Mouse (Mus musculus) C2C12 (cell line): Measurements from ENCODE around the gene Zfp275.

Experiments
- CTCF ChIP-seq: IDR thresholded peaks from one replicate; pipeline ENCODE4 v1.5.1; 2011; ENCODE audit not compliant: control insufficient read depth, insufficient read depth, insufficient read length
- MAX ChIP-seq: IDR thresholded peaks from one replicate; pipeline ENCODE4 v1.6.1; 2011; ENCODE audit warnings: mild to moderate bottlenecking, control low read depth
- MYOD1 ChIP-seq: IDR thresholded peaks from one replicate; pipeline ENCODE4 v1.6.1; 2011; ENCODE audit warnings: low read depth; ENCODE audit not compliant: control insufficient read depth, insufficient read length
- MYOG ChIP-seq: IDR thresholded peaks from one replicate; pipeline ENCODE4 v1.6.1; 2011; ENCODE audit not compliant: control insufficient read depth, insufficient read length; ENCODE audit errors: extremely low read depth

DNA sequence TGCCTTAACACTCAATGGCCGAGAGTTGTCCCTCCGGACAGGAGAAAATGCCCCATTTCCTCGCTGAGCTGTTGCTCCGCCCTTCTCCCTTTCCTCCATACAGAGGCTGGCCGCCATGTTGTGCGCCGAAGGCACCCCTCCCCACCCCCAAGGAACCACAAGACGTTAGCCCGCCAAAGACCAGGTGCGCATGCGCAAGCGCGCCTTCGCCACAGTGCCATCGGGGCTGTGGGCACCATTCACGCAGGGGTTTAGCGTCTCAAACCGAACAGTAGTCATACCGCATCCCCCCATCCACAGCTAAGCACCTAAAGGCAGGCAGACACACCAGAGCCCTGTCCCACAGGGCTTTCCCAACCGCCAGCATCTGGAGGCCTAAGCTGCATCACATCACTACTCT, 58.5 kb downstream of the Zfp275 start:
- TF ChIP-seq CTCF (no peak), MAX (no peak), MYOD1 (no peak), MYOG (no peak)
